Mouse (Mus musculus) heart, adult 2 months (tissue): ENCODE measurements around the gene Krt18.

Source experiments
- CTCF ChIP-seq: fragments of 200-600 bp; IDR thresholded peaks from 2 replicates; pipeline ENCODE4 v1.8.1; 2022; ENCODE audit warnings: antibody characterized with exemption, mild to moderate bottlenecking, moderate library complexity
- EP300 ChIP-seq: fragments of 200-500 bp; IDR thresholded peaks from 2 replicates; pipeline ENCODE4 v1.6.1; 2011; ENCODE audit warnings: low read depth, low read length, control low read depth; ENCODE audit not compliant: insufficient read depth
- POLR2A ChIP-seq: fragments of 200-500 bp; IDR thresholded peaks from 2 replicates; pipeline ENCODE4 v1.6.1; 2011; ENCODE audit warnings: mild to moderate bottlenecking, low read depth, low read length, control low read depth; ENCODE audit not compliant: insufficient read depth

DNA sequence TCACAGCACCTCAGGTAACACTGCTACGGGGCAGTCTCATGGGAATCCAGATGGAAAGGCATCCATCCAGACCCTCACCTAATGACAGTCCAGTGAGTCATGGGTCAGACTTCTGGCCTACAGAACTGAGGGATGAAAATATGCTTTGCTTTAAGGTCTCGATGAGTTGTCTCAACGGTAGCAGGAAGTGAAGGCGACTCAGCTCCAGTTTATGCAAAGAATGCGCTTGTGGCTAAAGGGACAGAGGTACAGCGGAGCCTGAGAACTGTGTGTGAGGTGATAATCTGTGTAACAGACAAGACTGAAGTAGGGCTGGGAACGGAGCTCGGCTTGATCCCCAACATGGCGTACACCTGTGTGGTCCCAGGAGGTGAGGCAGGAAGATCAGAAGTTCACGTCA lies 17.7 kb downstream of the Krt18 start:
- TF ChIP-seq CTCF: no peak
- TF ChIP-seq POLR2A: no peak
- TF ChIP-seq EP300: no peak
